Mouse (Mus musculus) hindbrain, embryonic 14.5 days (tissue): ENCODE results near the gene Rassf8. TPM values are rescaled to one million over a fixed set of nuclear protein-coding genes. Genes with fewer than 3 reads are reported as not detected.

Source experiments
- ATAC-seq: fragments of 200-750 bp; cut with Nextera tagmentation; 2 replicates; pipeline ENCODE4 v1.8.0; 2017; ENCODE audit warnings: moderate number of reproducible peaks, mild to moderate bottlenecking, moderate TSS enrichment, moderate library complexity; ENCODE audit not compliant: low FRiP score
- DNase-seq: peaks from one replicate; pipeline ENCODE4 v3.0.0-alpha.2; 2015; ENCODE audit warnings: low spot score
- H3K27ac ChIP-seq: fragments of 300-500 bp; sonication (generic); 2 replicates; pipeline ENCODE4 v1.5.1; 2014; ENCODE audit warnings: mild to moderate bottlenecking, moderate library complexity
- H3K27me3 ChIP-seq: fragments of 300-500 bp; sonication (generic); 2 replicates; pipeline ENCODE4 v1.6.1; 2014; ENCODE audit warnings: mild to moderate bottlenecking, low read length, mixed read lengths; ENCODE audit not compliant: control insufficient read depth, insufficient read depth
- H3K36me3 ChIP-seq: fragments of 300-500 bp; sonication (generic); replicated peaks from 2 replicates; pipeline ENCODE4 v1.6.1; 2014; ENCODE audit not compliant: control insufficient read depth, insufficient read depth
- H3K4me1 ChIP-seq: fragments of 300-500 bp; sonication (generic); replicated peaks from 2 replicates; pipeline ENCODE4 v1.6.1; 2014; ENCODE audit warnings: antibody characterized with exemption, low read length, mixed read lengths; ENCODE audit not compliant: control insufficient read depth, insufficient read depth
- H3K4me2 ChIP-seq: fragments of 300-500 bp; sonication (generic); replicated peaks from 2 replicates; pipeline ENCODE4 v1.6.1; 2014; ENCODE audit warnings: mild to moderate bottlenecking, moderate library complexity
- H3K4me3 ChIP-seq: fragments of 300-500 bp; sonication (generic); replicated peaks from 2 replicates; pipeline ENCODE4 v1.5.1; 2014; ENCODE audit warnings: mild to moderate bottlenecking, low read length
- H3K9ac ChIP-seq: fragments of 300-500 bp; sonication (generic); 2 replicates; pipeline ENCODE4 v1.6.1; 2014
- H3K9me3 ChIP-seq: fragments of 300-500 bp; sonication (generic); 2 replicates; pipeline ENCODE4 v1.6.1; 2016; ENCODE audit warnings: low read length; ENCODE audit not compliant: control insufficient read depth
- WGBS: fragments of 180-500 bp; shearing (Covaris S2); extraction: QIAGEN DNeasy Blood & Tissue Kit; methylation state at CpG from one replicate; pipeline ENCODE4 v1.1.7; 2014; 5-methylcytosine and 5-hydroxymethylcytosine counted together
- polyA plus RNA-seq: library from polyadenylated mRNA; unstranded; fragments of >200 nt; fragmentation: Nextera tagmentation; extraction: Ambion mirVana; gene quantifications from 2 replicates; pipeline ENCODE4 v1.2.1, GENCODE M21; 2014

Gene Rassf8
- polyA plus RNA-seq, 1 experiment from 2014 or later: 5.0 TPM

DNA sequence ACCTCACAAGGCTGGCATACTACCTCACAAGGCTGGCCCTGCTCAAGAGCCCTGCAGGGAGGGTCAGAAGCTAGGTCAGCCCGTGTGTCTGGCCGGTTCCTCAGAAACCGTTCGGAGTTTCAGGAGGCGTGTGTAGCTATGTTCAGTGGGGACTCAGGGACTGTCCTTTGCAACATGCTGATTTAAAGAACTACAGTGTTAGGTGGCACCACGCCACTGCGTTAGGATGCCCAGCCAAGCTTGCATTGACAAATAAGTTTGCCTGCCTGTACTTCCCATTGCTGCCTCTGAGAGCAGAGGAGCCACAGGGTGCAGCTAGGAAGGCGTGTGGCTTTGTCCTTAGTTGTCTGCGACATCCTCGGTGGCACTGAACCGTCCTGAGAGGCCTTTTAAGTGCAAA, 23.3 kb downstream of the Rassf8 start:
- no peak for ATAC-seq
- WGBS: 69% methylated on average over 11 of the region's 11 CpGs
- H3K4me1 ChIP-seq: no peaks in the 10 kb centered on the region

DNA sequence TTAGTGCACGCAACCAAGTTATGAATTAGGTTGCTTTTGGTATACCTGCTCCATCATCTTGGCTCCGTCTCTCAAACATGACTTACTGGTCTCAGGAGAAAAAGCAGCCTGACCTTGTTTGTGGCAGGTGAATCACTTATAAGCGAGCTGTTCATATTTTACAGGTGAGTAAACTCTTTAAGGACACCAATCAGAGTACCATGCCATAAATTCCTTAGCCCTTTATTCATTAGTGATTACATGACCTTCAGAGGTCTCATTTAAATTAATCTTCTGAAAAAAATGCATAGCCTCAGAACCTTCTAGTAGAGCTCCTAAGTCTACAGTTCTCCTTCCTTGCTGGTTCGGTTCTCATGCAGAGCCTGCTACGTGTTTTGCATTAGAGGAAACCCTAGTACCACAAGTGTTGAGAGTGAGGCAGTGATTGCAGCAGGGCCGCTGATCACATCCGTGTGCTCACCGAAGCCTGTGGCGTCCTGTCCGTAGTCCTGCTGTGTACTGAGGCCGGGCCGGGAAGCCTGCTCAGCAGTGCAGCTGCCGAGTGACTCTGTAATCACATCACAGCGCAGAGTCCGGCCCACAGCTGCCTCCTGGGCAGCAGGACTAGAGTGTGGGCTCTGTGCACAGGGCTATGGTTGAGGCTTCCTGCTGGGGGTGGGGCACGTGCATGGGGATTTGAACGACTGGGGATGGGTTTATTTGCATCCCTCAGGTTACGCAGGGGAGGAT, 23.9 kb downstream of the Rassf8 start:
- no peak overlapping the region for H3K4me2 ChIP-seq
- H3K4me3 ChIP-seq: no peak overlapping the region
- no peaks in the 10 kb centered on the region for H3K36me3 ChIP-seq
- no peaks in the 10 kb centered on the region for H3K9me3 ChIP-seq
- no peak overlapping the region for H3K9ac ChIP-seq
- H3K27ac ChIP-seq: no peak overlapping the region
- WGBS: 44% methylated on average over 18 of the region's 18 CpGs
- H3K4me1 ChIP-seq: no peaks in the 10 kb centered on the region
- DNase-seq (no peak), ATAC-seq (no peak)
- no peaks in the 10 kb centered on the region for H3K27me3 ChIP-seq

More for the DNA sequence above, 23.3 kb downstream of the Rassf8 start:
- H3K9ac ChIP-seq: no peak overlapping the region
- no peak overlapping the region for H3K4me3 ChIP-seq
- H3K4me2 ChIP-seq: no peak overlapping the region
- no peaks in the 10 kb centered on the region for H3K36me3 ChIP-seq
- H3K27ac ChIP-seq: no peak overlapping the region
- H3K9me3 ChIP-seq: no peaks in the 10 kb centered on the region
- no peaks in the 10 kb centered on the region for H3K27me3 ChIP-seq
- no peak for DNase-seq

DNA sequence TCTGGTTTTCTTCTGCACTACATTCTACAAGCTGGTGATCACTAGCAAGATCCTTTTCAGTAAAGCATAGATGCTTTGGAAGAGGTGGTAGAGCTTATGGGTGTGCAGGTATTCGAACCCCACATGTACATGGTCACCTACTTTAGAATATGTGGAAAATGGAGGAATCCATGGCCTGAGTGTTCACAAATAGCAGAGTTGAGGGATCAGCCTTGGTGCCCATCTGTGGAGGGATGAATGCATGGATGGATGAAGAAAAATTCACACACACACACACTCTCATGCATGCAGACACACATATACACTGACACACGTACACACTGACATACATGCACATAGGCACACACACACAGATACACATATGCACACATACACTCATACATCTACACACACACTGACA, 27.9 kb downstream of the Rassf8 start:
- WGBS: 93% methylated on average over 2 of the region's 2 CpGs
- no peak for ATAC-seq
- H3K9ac ChIP-seq: no peak overlapping the region
- H3K27me3 ChIP-seq: no peaks in the 10 kb centered on the region
- no peak for DNase-seq
- H3K36me3 ChIP-seq: no peaks in the 10 kb centered on the region
- no peaks in the 10 kb centered on the region for H3K4me1 ChIP-seq
- H3K4me2 ChIP-seq: no peak overlapping the region
- no peak overlapping the region for H3K27ac ChIP-seq
- H3K9me3 ChIP-seq: no peaks in the 10 kb centered on the region
- H3K4me3 ChIP-seq: no peak overlapping the region

DNA sequence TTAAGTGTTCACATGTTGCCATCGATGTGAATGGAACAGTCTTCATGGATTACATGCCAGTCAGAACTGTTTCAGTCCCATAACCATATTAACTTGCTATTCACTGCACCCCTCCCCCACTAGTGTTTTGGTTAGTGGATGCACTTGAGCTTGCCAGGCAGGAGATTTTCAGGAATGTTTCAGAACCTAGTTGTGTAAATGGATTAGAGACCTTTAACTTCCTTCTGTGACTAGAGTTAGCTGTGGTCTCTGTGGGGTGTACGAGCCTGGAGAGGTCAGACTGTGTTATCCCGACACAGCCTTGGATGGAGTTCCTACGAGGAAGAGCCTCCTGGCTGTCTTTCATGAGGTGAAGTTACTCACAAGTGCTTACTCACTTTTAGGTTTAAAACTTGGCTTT, 29.7 kb downstream of the Rassf8 start:
- no peak overlapping the region for H3K9ac ChIP-seq
- no peak for DNase-seq
- ATAC-seq: no peak
- no peak overlapping the region for H3K4me3 ChIP-seq
- no peak overlapping the region for H3K27ac ChIP-seq
- no peaks in the 10 kb centered on the region for H3K36me3 ChIP-seq
- H3K4me2 ChIP-seq: no peak overlapping the region
- WGBS: 82% methylated on average over 4 of the region's 4 CpGs
- no peaks in the 10 kb centered on the region for H3K4me1 ChIP-seq
- no peaks in the 10 kb centered on the region for H3K9me3 ChIP-seq
- H3K27me3 ChIP-seq: no peaks in the 10 kb centered on the region

DNA sequence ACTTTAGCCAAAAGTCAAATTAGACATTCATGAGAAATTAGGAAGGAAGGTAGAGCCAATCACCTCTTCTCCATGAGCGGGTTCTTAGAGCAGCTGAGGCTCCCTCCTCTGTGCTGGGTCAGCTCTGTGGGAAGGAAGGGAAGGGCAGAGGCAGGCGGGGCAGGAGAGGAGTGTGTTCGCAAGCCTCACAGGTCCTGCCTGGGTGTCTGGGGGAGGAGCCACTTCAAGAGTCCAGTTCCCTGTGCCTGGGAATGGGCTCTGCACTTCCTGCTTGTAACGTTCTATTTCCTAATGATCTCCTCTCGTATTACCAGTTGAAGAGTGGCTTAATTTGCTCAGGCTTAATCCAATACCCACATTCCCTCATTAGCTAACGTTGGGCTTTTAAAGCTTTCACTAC, 32.8 kb downstream of the Rassf8 start:
- no peak for ATAC-seq
- H3K4me2 ChIP-seq: no peak overlapping the region
- 29% methylated on average over 6 of the region's 6 CpGs for WGBS

DNA sequence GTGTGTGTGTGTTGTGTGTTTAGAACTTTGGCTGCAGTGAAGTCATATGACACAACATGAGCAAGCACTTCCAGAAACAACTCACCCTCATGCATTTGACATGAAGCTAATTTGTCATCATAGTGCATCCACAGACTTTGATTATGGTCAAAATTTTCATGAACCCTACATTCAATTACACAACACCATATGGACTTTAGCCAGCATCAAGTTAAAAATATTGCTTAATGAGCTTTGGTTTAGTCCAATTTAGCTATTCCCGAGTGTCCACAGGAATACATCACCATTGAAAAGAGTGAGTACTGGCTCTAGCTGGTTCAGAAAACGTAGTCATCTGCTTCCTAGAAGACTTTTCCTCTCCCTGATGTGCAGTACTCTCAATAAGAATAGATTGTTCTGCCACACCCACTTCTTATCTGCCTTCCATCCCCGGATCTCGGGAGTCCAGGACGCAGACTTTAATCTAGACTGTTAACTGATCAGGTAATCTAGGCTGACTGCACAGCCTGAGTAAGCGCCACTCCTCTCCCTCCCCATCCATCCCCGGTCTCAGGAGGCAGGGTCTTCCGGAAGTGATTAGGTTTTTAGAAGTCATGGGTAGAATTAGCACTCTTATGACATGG, 33.7 kb downstream of the Rassf8 start:
- Histone ChIP-seq H3K9me3 (no peaks in the 10 kb centered on the region), H3K27me3 (no peaks in the 10 kb centered on the region), H3K27ac (no peak overlapping the region), H3K4me3 (no peak overlapping the region), H3K4me1 (no peaks in the 10 kb centered on the region), H3K9ac (no peak overlapping the region), H3K4me2 (no peak overlapping the region), H3K36me3 (no peaks in the 10 kb centered on the region)
- 65% methylated on average over 8 of the region's 8 CpGs for WGBS
- DNase-seq (no peak), ATAC-seq (no peak)

More for the DNA sequence above, 32.8 kb downstream of the Rassf8 start:
- no peak for DNase-seq
- no peak overlapping the region for H3K9ac ChIP-seq
- no peaks in the 10 kb centered on the region for H3K9me3 ChIP-seq
- no peaks in the 10 kb centered on the region for H3K36me3 ChIP-seq
- no peaks in the 10 kb centered on the region for H3K27me3 ChIP-seq
- H3K4me3 ChIP-seq: no peak overlapping the region
- H3K27ac ChIP-seq: no peak overlapping the region
- no peaks in the 10 kb centered on the region for H3K4me1 ChIP-seq

DNA sequence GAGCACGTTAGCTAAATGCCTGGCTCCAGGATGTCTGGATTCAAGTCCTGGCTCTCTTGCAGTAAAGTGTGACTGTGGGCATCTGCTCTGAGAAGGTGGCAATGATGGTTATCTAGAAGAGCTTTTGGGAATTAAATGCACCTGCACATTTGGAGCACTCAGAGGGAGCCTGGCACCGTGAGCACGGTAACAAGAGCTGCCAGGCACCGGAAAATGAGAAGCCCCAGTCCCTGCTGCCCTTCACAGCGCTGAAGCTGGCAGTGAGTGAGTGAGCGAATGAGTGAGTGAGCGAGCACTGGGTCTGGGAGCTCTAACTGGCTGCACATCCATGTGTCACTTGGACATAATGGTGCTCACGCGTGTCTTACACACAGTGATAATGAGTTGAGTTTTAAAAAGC, 34.7 kb downstream of the Rassf8 start:
- H3K4me3 ChIP-seq: no peak overlapping the region
- H3K27me3 ChIP-seq: no peaks in the 10 kb centered on the region
- H3K36me3 ChIP-seq: no peaks in the 10 kb centered on the region
- no peak overlapping the region for H3K4me2 ChIP-seq
- no peak overlapping the region for H3K27ac ChIP-seq
- 78% methylated on average over 9 of the region's 9 CpGs for WGBS
- DNase-seq: no peak
- no peaks in the 10 kb centered on the region for H3K9me3 ChIP-seq
- H3K9ac ChIP-seq: no peak overlapping the region
- no peak for ATAC-seq
- no peaks in the 10 kb centered on the region for H3K4me1 ChIP-seq

DNA sequence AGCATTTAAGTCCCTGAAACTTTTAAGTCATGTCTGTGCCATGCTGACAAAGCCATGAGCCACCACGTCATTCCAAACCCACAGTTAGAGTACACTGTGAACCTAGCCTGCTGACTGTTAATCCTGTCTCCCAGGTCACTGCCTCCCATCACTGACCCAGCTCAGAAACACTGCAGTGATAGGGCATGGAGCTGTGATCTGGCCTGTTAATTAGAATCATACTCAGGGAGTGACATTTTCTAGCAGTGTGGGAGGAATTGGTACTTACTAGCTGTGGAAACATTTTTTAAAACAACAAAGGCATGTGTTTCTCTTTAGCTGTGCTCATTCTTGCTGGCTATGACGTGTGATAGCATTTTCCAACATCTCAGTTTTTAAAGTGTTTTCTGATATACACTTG, 35.4 kb downstream of the Rassf8 start:
- 86% methylated on average over 2 of the region's 2 CpGs for WGBS

DNA sequence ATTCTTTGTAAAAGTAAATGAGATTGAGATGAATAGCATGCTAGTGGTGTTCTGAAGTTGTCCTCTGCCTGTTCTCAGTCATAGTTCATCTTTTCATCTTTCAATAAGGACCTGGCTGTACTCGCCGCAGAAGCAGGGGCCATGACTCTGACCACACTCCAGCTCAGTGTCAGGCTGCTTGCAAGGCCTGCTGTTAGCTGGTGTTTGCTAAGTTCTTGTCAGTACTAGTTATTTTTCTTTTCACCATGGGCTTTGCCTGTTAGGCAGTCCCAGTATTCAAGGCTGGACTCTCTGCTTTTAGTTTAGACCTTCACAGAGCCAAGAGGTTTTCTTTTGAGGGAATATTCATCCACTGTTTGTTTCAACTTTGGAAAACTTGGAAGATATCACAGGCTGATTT, 40.8 kb downstream of the Rassf8 start:
- no peak overlapping the region for H3K27ac ChIP-seq
- H3K9ac ChIP-seq: no peak overlapping the region
- H3K4me1 ChIP-seq: no peaks in the 10 kb centered on the region
- H3K27me3 ChIP-seq: no peaks in the 10 kb centered on the region
- H3K9me3 ChIP-seq: no peaks in the 10 kb centered on the region
- no peak for ATAC-seq
- no peaks in the 10 kb centered on the region for H3K36me3 ChIP-seq
- H3K4me3 ChIP-seq: no peak overlapping the region
- no peak for DNase-seq
- 97% methylated on average over 2 of the region's 2 CpGs for WGBS
- H3K4me2 ChIP-seq: no peak overlapping the region

More for the DNA sequence above, 35.4 kb downstream of the Rassf8 start:
- Histone ChIP-seq H3K4me3 (no peak overlapping the region), H3K27me3 (no peaks in the 10 kb centered on the region), H3K27ac (no peak overlapping the region), H3K4me2 (no peak overlapping the region), H3K36me3 (no peaks in the 10 kb centered on the region), H3K9me3 (no peaks in the 10 kb centered on the region), H3K9ac (no peak overlapping the region), H3K4me1 (no peaks in the 10 kb centered on the region)
- DNase-seq (no peak), ATAC-seq (no peak)
